Mouse (Mus musculus) CH12.LX (cell line): ENCODE results near the gene C1qtnf9.

Source experiments
- BHLHE40 ChIP-seq: IDR thresholded peaks from 2 replicates; pipeline ENCODE4 v1.6.1; 2011; ENCODE audit warnings: mild to moderate bottlenecking, low read depth, low read length, improper control_type of control experiment
- CTCF ChIP-seq, 2 experiments: IDR thresholded peaks in 1 of 2; conservative IDR thresholded peaks in 1 of 2; 2 replicates each; pipeline ENCODE4 v1.5.1; 2011 to 2012; ENCODE audit warnings: low read depth in 2 of 2, low read length in 2 of 2, improper control_type of control experiment in 1 of 2, inconsistent platforms in 1 of 2, mild to moderate bottlenecking in 1 of 2, moderate library complexity in 1 of 2
- EP300 ChIP-seq: IDR thresholded peaks from 2 replicates; pipeline ENCODE4 v1.6.1; 2011; ENCODE audit warnings: low read length, improper control_type of control experiment
- ETS1 ChIP-seq: conservative IDR thresholded peaks from 2 replicates; pipeline ENCODE4 v1.6.1; 2012; ENCODE audit warnings: low read depth, mild to moderate bottlenecking, inconsistent platforms, low read length, improper control_type of control experiment, moderate library complexity
- MAX ChIP-seq: IDR thresholded peaks from 2 replicates; pipeline ENCODE4 v1.6.1; 2011; ENCODE audit warnings: low read length, improper control_type of control experiment
- POLR2A ChIP-seq: IDR thresholded peaks from 2 replicates; pipeline ENCODE4 v1.6.1; 2011; ENCODE audit warnings: low read depth, mild to moderate bottlenecking, improper control_type of control experiment, low read length

DNA sequence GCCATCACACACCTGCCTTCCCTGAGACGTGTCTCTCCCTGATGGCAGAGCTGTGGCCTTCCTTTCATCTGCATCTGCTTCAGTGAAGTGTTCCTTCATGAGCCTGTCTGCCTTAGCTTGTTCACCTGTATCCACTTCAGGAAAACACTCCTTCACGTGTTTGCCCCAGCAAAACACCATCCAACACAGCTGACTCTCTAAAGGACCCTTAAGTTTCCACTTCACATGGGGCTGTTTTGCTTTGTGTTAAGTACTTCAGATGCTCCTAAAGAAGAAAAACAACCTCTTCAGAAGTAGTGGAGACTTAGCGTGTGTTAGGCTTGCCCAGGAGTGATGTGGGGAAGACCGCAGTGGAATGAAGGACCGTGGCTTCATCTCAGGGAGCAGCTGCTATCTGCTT, 47.2 kb downstream of the C1qtnf9 start:
- TF ChIP-seq CTCF (conservative IDR thresholded peaks at IDR 0.05 in 1 of 2, IDR thresholded peaks at IDR 0.05 in 1 of 2; ENCODE audit: low read depth in 2 of 2, low read length in 2 of 2), result no peak
- TF ChIP-seq MAX, result no peak
- TF ChIP-seq BHLHE40, result no peak
- no peak for TF ChIP-seq POLR2A
- no peak for TF ChIP-seq EP300
- no peak for TF ChIP-seq ETS1
